Mouse (Mus musculus) neural tube, embryonic 11.5 days (tissue): ENCODE measurements at regions not wholly inside any gene's neighbourhood (a gene's known extent, or its start where the extent isn't known, plus 50 kb on each side); places are given as distances from the start of the nearest gene placed in this dataset.

ENCODE experiments used
- ATAC-seq: fragments of 200-750 bp; cut with Nextera tagmentation; 2 replicates; pipeline ENCODE4 v1.8.0; 2017; ENCODE audit warnings: moderate number of reproducible peaks, mild to moderate bottlenecking, moderate TSS enrichment, moderate library complexity; ENCODE audit not compliant: insufficient read depth, low FRiP score, low TSS enrichment
- DNase-seq: peaks from one replicate; pipeline ENCODE4 v3.0.0-alpha.2; 2015; ENCODE audit warnings: low spot score
- H3K27ac ChIP-seq: fragments of 300-500 bp; sonication (generic); 2 replicates; pipeline ENCODE4 v1.5.1; 2014; ENCODE audit warnings: low read depth, mild to moderate bottlenecking, low read length
- H3K27me3 ChIP-seq: fragments of 300-500 bp; sonication (generic); 2 replicates; pipeline ENCODE4 v1.6.1; 2014; ENCODE audit warnings: mild to moderate bottlenecking, low read length, mixed read lengths; ENCODE audit not compliant: control insufficient read depth, insufficient read depth
- H3K36me3 ChIP-seq: fragments of 300-500 bp; sonication (generic); 2 replicates; pipeline ENCODE4 v1.6.1; 2014; ENCODE audit warnings: mild to moderate bottlenecking, low read length, moderate library complexity, mixed read lengths; ENCODE audit not compliant: control insufficient read depth, insufficient read depth
- H3K4me1 ChIP-seq: fragments of 300-500 bp; sonication (generic); 2 replicates; pipeline ENCODE4 v1.6.1; 2014; ENCODE audit warnings: low read length, mixed read lengths; ENCODE audit not compliant: control insufficient read depth, insufficient read depth
- H3K4me2 ChIP-seq: fragments of 300-500 bp; sonication (generic); 2 replicates; pipeline ENCODE4 v1.6.1; 2014; ENCODE audit warnings: low read depth, mild to moderate bottlenecking, moderate library complexity
- H3K4me3 ChIP-seq: fragments of 300-500 bp; sonication (generic); 2 replicates; pipeline ENCODE4 v1.5.1; 2014; ENCODE audit warnings: low read depth, low read length
- H3K9ac ChIP-seq: fragments of 300-500 bp; sonication (generic); 2 replicates; pipeline ENCODE4 v1.6.1; 2014; ENCODE audit warnings: mild to moderate bottlenecking, low read length
- H3K9me3 ChIP-seq: fragments of 300-500 bp; sonication (generic); 2 replicates; pipeline ENCODE4 v1.6.1; 2016; ENCODE audit warnings: low read length; ENCODE audit not compliant: control insufficient read depth
- WGBS: fragments of 180-500 bp; shearing (Covaris S2); extraction: QIAGEN DNeasy Blood & Tissue Kit; methylation state at CpG from one replicate; pipeline ENCODE4 v1.1.7; 2014; 5-methylcytosine and 5-hydroxymethylcytosine counted together

DNA sequence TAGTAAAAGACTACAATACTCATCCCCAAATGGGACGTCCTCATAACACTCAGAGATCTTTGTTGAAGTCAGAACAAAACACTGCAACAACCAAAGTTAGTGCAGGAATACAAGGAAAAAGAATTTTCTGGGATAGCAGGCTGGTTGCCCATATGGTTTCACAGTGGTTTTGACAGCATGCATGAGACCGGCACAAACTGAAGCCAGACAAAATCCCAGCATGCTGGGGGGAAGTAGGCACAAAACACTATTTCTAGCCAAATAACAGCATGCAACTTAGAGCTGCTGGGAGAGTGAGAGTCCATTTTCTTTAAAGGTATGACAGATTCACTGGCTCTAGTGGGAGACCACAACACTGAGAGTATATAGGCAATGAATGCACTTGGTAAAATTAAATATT, 619.1 kb upstream of the Manea start:
- WGBS: 89% methylated on average over 2 of the region's 2 CpGs
- Histone ChIP-seq H3K4me2 (no peak overlapping the region), H3K4me1 (no peaks in the 10 kb centered on the region), H3K27me3 (no peaks in the 10 kb centered on the region), H3K4me3 (no peak overlapping the region), H3K9me3 (no peaks in the 10 kb centered on the region), H3K36me3 (no peaks in the 10 kb centered on the region), H3K9ac (no peak overlapping the region), H3K27ac (no peak overlapping the region)
- DNase-seq: no peak
- ATAC-seq: no peak

DNA sequence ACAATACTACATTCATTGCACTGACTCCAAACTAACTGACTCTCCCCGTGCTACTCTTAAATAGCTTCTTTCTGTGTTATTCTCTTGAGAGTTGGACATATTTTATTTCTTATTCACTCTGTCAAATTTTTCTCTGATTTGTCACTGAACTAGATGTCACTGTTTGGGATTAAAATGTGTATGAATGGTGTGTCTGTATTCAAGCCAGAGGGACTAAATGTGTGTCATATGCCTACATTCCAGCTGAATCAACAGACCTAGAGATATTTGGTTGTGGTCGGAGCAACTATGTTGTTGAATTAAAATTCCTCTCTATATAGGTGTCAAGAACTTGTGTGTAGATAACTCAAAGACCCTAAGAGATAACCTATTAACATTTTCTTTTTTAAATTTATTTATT, 618.2 kb upstream of the Manea start:
- Histone ChIP-seq H3K4me1 (no peaks in the 10 kb centered on the region), H3K27me3 (no peaks in the 10 kb centered on the region)
- no peak for ATAC-seq

GRCm38 (mm10) chr4:26944617-26945016, 597.9 kb upstream of the Manea start:
- Histone ChIP-seq H3K9ac (no peak overlapping the region), H3K4me3 (no peak overlapping the region), H3K9me3 (no peaks in the 10 kb centered on the region), H3K4me2 (no peak overlapping the region), H3K27ac (no peak overlapping the region), H3K36me3 (no peaks in the 10 kb centered on the region), H3K27me3 (no peaks in the 10 kb centered on the region), H3K4me1 (no peaks in the 10 kb centered on the region)
- no peak for ATAC-seq
- no peak for DNase-seq
- WGBS: 89% methylated on average over 2 of the region's 2 CpGs

More for the DNA sequence above, 618.2 kb upstream of the Manea start:
- Histone ChIP-seq H3K4me3 (no peak overlapping the region), H3K4me2 (no peak overlapping the region), H3K36me3 (no peaks in the 10 kb centered on the region), H3K27ac (no peak overlapping the region), H3K9me3 (no peaks in the 10 kb centered on the region), H3K9ac (no peak overlapping the region)
- WGBS: 84% methylated on average over 2 of the region's 2 CpGs
- DNase-seq: no peak

DNA sequence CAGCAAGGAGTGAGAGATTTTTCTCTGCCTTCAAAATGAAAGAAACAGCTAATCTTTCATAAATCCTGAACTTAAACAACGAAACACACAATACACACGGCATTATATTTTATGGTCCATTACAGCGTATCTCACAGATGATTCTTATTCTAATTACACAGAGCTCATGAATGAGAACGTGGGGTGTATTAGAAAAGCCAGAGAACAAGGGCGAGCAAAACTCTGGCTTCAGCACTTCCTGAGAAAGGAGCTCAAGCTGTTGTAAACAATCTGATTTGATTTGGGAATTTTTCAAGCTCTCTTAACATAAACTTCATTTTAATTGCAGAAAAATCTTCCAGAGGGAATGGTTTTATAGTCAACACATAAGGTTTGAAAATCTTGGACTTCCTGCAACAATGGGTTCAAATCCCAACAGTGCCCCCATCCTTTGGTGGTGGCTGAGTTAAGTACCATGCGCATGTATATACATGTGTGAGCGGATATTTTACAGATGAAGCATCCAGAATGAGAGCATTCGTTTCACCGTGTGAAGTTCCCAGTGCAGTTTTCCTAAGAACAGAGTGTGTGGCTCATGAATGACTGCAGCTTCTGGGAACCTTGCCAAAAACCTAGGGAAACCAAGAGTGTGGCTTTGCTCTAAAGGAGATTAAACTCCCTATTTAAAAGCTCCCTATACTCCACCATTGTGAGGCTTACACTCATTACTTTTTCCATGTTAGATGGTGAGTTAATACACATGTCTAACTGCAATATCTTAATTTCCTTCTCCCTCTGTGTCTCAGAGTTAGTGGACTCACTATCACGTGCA, 587.5 kb upstream of the Manea start:
- DNase-seq (peak; percentile 27), ATAC-seq (peak; percentile 83)
- no peaks in the 10 kb centered on the region for H3K4me1 ChIP-seq
- H3K27me3 ChIP-seq: no peaks in the 10 kb centered on the region
- no peak overlapping the region for H3K4me2 ChIP-seq
- no peak overlapping the region for H3K4me3 ChIP-seq
- H3K9ac ChIP-seq: no peak overlapping the region
- no peaks in the 10 kb centered on the region for H3K9me3 ChIP-seq
- H3K36me3 ChIP-seq: no peaks in the 10 kb centered on the region
- WGBS: 60% methylated on average over 10 of the region's 10 CpGs
- H3K27ac ChIP-seq: no peak overlapping the region

DNA sequence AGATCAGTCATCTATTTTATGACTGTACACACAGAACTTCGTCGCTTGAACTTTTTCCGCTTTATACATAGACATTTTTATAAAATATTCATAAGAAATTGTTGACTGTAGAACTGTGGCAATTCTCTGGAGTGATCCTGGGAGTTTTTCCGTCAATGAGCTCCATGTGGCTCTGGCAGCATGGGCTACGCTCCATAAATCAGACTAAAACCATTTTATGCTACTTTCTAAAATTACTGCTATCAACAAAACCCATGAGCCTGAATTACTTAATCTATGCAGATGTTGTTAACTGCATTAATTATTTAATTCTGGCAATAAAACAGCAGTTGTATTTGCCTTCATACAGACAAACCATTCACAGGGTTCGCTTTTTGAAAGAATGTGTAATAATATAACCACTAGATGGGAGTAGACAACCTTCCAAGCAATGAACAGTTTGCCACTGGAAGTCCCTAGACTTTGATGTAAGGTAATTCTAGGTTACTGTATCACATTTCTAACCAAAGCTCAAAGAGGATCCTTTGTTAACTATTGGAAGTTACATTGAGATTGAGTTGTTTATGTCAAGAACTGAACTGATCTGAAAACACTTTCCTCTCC, 583.3 kb upstream of the Manea start:
- no peak overlapping the region for H3K9ac ChIP-seq
- DNase-seq: peak; percentile 23
- no peaks in the 10 kb centered on the region for H3K9me3 ChIP-seq
- H3K4me3 ChIP-seq: no peak overlapping the region
- H3K27me3 ChIP-seq: no peaks in the 10 kb centered on the region
- whole genome bisulfite sequencing: 59% methylated on average over 6 of the region's 6 CpGs
- peak; percentile 46; the same call in 1 of the 2 replicates for ATAC-seq
- H3K36me3 ChIP-seq: no peaks in the 10 kb centered on the region
- H3K4me2 ChIP-seq: no peak overlapping the region
- H3K27ac ChIP-seq: no peak overlapping the region
- H3K4me1 ChIP-seq: no peaks in the 10 kb centered on the region

- 87% methylated on average over 3 of the region's 3 CpGs for WGBS
- H3K4me2 ChIP-seq: no peak overlapping the region
- ATAC-seq: no peak
These were observed 579.4 kb upstream of the Manea start for GRCm38 (mm10) chr4:26926060-26926459.

DNA sequence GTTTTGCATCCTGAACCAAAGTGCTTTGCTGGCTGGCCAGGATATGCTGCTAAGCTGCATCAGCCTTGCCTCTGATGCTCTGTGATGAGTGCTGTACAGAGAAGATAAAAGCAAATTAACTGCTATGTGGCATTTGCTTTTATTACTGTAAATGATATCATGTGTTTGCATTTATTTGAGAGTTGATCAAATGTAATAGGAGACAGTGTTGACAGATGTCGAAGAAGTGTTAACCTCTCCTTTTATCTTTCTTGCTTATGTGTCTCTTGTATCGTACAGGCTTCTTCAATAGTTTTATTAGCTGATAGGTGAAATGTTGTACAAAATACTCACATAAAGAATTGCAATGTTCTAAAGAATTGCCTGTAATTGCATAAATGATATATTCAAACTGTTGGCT, 541.8 kb upstream of the Manea start:
- no peak for ATAC-seq
- WGBS: 93% methylated on average over 2 of the region's 2 CpGs
- H3K4me3 ChIP-seq: no peak overlapping the region

More at GRCm38 (mm10) chr4:26926060-26926459, 579.4 kb upstream of the Manea start:
- no peak overlapping the region for H3K27ac ChIP-seq
- H3K9me3 ChIP-seq: no peaks in the 10 kb centered on the region
- H3K9ac ChIP-seq: no peak overlapping the region
- no peak for DNase-seq
- H3K4me3 ChIP-seq: no peak overlapping the region
- no peaks in the 10 kb centered on the region for H3K36me3 ChIP-seq
- H3K4me1 ChIP-seq: no peaks in the 10 kb centered on the region
- H3K27me3 ChIP-seq: no peaks in the 10 kb centered on the region

GRCm38 (mm10) chr4:26879022-26879421, 532.3 kb upstream of the Manea start:
- Histone ChIP-seq H3K9me3 (no peaks in the 10 kb centered on the region), H3K27me3 (no peaks in the 10 kb centered on the region), H3K4me3 (no peak overlapping the region), H3K27ac (no peak overlapping the region), H3K4me2 (no peak overlapping the region), H3K36me3 (no peaks in the 10 kb centered on the region), H3K9ac (no peak overlapping the region), H3K4me1 (no peaks in the 10 kb centered on the region)
- 44% methylated on average over 3 of the region's 3 CpGs for whole genome bisulfite sequencing
- ATAC-seq (no peak), DNase-seq (peak; percentile 45)

More for the DNA sequence above, 541.8 kb upstream of the Manea start:
- H3K27me3 ChIP-seq: no peaks in the 10 kb centered on the region
- no peaks in the 10 kb centered on the region for H3K4me1 ChIP-seq
- H3K9ac ChIP-seq: no peak overlapping the region
- no peak overlapping the region for H3K27ac ChIP-seq
- no peak for DNase-seq
- H3K36me3 ChIP-seq: no peaks in the 10 kb centered on the region
- H3K9me3 ChIP-seq: no peaks in the 10 kb centered on the region
- no peak overlapping the region for H3K4me2 ChIP-seq

DNA sequence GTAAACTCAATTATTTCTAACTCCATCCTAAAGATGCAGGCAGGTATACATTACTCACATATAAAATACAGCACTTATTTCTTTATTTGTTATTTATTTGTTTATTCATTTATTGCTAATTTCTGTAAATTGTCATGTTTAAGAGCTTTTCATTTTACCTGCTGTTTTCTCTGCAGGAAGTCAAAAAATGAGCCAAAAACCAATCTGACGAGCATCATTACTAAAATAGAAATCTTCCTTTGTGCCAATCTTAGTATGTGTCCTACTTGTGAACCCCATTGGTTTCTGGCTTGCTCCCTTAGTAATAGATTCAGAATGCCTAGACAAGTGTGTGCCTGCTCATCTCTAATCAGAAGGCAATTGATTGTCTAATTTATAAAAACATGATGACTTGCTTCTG, 495.1 kb upstream of the Manea start:
- no peaks in the 10 kb centered on the region for H3K27me3 ChIP-seq
- ATAC-seq: no peak
- 91% methylated on average over 1 of the region's 1 CpGs for WGBS
- H3K4me1 ChIP-seq: no peaks in the 10 kb centered on the region
- no peak for DNase-seq
- H3K9me3 ChIP-seq: no peaks in the 10 kb centered on the region
- H3K4me2 ChIP-seq: no peak overlapping the region
- no peak overlapping the region for H3K4me3 ChIP-seq
- no peak overlapping the region for H3K9ac ChIP-seq
- H3K36me3 ChIP-seq: no peaks in the 10 kb centered on the region
- H3K27ac ChIP-seq: no peak overlapping the region
